Mouse (Mus musculus): ENCODE results near the gene Cfap73. TPM values are rescaled to one million over a fixed set of nuclear protein-coding genes. Genes with fewer than 3 reads are reported as not detected.

Gene Cfap73
- polyA plus RNA-seq (2021; fragmentation: Nextera tagmentation) = not detected in 2 replicates
- long read RNA-seq, experiment 1, partial matches to known transcripts = 1 of 2 reads
- long read RNA-seq, experiment 1, other reads (novel, unspliced or antisense) = 0 of 2 reads
- long read RNA-seq, experiment 2 = 0 reads

DNA sequence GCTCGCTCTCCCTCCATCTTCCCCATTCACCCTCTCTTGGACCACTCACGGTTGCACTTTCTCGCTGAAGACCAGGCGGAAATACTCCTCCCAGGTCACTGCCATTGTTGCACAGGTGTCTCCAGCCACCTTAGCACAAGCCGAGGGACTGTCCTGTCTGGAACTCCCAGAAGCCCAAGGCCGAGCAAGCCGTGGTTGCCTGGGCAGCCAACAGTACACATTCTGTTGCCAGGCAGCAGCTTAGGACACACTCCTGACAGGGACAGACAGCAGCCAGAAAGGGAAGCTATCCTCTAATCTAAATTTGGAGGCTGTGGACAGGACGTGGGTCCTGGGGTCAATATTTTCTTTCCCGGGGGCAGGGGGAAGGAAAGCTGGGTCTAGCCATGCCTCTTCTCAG, at the start of gene Cfap73:
TSS of gene Cfap73 (minus strand) at position 105 of the 400 bp plus-strand sequence.

GRCm38 (mm10) chr5:120648569-120649373, 14.7 kb upstream of the Cfap73 start, which contains the start of gene Rasal1:
Gene Rasal1, plus strand, starts transcription at chr5:120648812.

GRCm38 (mm10) chr5:120612442-120612821, 21.6 kb downstream of the Cfap73 start, which contains the start of the genes Rita1 and Ddx54:
Gene Rita1, minus strand, starts transcription at chr5:120612589.
Gene Ddx54, plus strand, starts transcription at chr5:120612739.

DNA sequence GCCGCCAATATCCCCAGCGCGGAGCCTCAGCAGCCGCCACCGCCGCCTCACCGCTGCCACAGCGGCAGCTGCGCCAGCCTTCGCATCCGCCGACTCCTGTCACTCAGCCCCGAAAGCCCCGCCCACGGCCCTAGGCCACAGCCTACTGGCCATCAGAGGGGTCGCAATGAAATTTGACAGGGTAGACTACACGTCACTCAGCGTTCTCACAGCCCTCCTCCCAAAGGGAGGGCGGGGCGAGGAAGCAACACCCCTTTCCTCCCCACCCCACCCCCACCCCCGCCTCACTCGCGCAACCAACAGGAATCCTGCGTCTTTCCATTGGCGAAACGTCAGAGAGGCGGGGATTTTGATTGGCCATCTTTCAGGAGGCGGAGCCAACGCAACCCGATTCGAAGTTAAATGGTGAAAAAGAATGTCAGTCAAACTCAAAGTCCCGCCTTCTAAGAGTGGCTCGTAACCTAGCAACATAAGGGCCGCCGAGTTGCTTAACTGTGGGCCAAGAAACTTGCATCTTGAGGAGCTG, 45.4 kb downstream of the Cfap73 start, which contains the start of the genes Tpcn1 and Iqcd:
TSS of gene Tpcn1 (minus strand) at position 105 of the 526 bp plus-strand sequence.
TSS of gene Iqcd (plus strand) at position 448 of the 526 bp plus-strand sequence.

Other genes with a start within 250 kb of the Cfap73 start
- gene Lhx5, start 202.5 kb downstream of the Cfap73 start, polyA plus RNA-seq (2021; fragmentation: Nextera tagmentation) = not detected in 2 replicates
- 9.4 and 12.7 TPM in 2 replicates for gene Sdsl, start 161.4 kb downstream of the Cfap73 start, polyA plus RNA-seq (2021; fragmentation: Nextera tagmentation)
- gene Sds, start 157.7 kb downstream of the Cfap73 start, polyA plus RNA-seq (2021; fragmentation: Nextera tagmentation) = 0.30 and 0.61 TPM in 2 replicates
- gene Plbd2, start 130.6 kb downstream of the Cfap73 start, polyA plus RNA-seq (2021; fragmentation: Nextera tagmentation) = 15.8 and 29.7 TPM in 2 replicates
- 2.6 and 4.2 TPM in 2 replicates for gene Slc8b1, start 123.1 kb downstream of the Cfap73 start, polyA plus RNA-seq (2021; fragmentation: Nextera tagmentation)
- 12.0 and 18.5 TPM in 2 replicates for gene Tpcn1, start 45.6 kb downstream of the Cfap73 start, polyA plus RNA-seq (2021; fragmentation: Nextera tagmentation)
- 0.56 and 0.75 TPM in 2 replicates for gene Iqcd, start 45.2 kb downstream of the Cfap73 start, polyA plus RNA-seq (2021; fragmentation: Nextera tagmentation)
- 24.2 and 29.9 TPM in 2 replicates for gene Rita1, start 21.6 kb downstream of the Cfap73 start, polyA plus RNA-seq (2021; fragmentation: Nextera tagmentation)
- gene Ddx54, start 21.5 kb downstream of the Cfap73 start, polyA plus RNA-seq (2021; fragmentation: Nextera tagmentation) = 17.3 and 18.3 TPM in 2 replicates
- gene Rasal1, start 14.6 kb upstream of the Cfap73 start, polyA plus RNA-seq (2021; fragmentation: Nextera tagmentation) = 39.3 and 44.9 TPM in 2 replicates
- gene Dtx1, start 77.7 kb upstream of the Cfap73 start, polyA plus RNA-seq (2021; fragmentation: Nextera tagmentation) = 20.8 and 24.2 TPM in 2 replicates
- gene Oas2, start 115.6 kb upstream of the Cfap73 start, polyA plus RNA-seq (2021; fragmentation: Nextera tagmentation) = 0.06 and 0.13 TPM in 2 replicates
- gene Oas3, start 143.4 kb upstream of the Cfap73 start, polyA plus RNA-seq (2021; fragmentation: Nextera tagmentation) = 0.04 and 0.10 TPM in 2 replicates
- gene Oas1e, start 161.3 kb upstream of the Cfap73 start, polyA plus RNA-seq (2021; fragmentation: Nextera tagmentation) = not detected in 2 replicates
- 0.45 and 0.86 TPM in 2 replicates for gene Oas1c, start 178.3 kb upstream of the Cfap73 start, polyA plus RNA-seq (2021; fragmentation: Nextera tagmentation)
- not detected in 2 replicates for gene Oas1f, start 213.1 kb upstream of the Cfap73 start, polyA plus RNA-seq (2021; fragmentation: Nextera tagmentation)
- gene Oas1h, start 227.2 kb upstream of the Cfap73 start, polyA plus RNA-seq (2021; fragmentation: Nextera tagmentation) = not detected in 2 replicates